Mouse (Mus musculus) midbrain, postnatal 0 days (tissue): ENCODE data around the gene 4930426L09Rik. TPM values are rescaled to one million over a fixed set of nuclear protein-coding genes. Genes with fewer than 3 reads are reported as not detected.

Experiments
- ATAC-seq: fragments of 200-750 bp; cut with Nextera tagmentation; 2 replicates; pipeline ENCODE4 v1.8.0; 2017; ENCODE audit warnings: moderate number of reproducible peaks, mild to moderate bottlenecking, moderate TSS enrichment, moderate library complexity; ENCODE audit not compliant: low FRiP score
- DNase-seq: peaks from one replicate; pipeline ENCODE4 v3.0.0-alpha.2; 2015; ENCODE audit warnings: low spot score
- H3K27ac ChIP-seq: fragments of 300-500 bp; sonication (generic); 2 replicates; pipeline ENCODE4 v1.5.1; 2014; ENCODE audit warnings: low read depth, mild to moderate bottlenecking, low read length, mixed read lengths
- H3K27me3 ChIP-seq: fragments of 300-500 bp; sonication (generic); 2 replicates; pipeline ENCODE4 v1.6.1; 2014; ENCODE audit warnings: low read length, control low read depth, mixed read lengths; ENCODE audit not compliant: insufficient read depth
- H3K36me3 ChIP-seq: fragments of 300-500 bp; sonication (generic); 2 replicates; pipeline ENCODE4 v1.6.1; 2014; ENCODE audit warnings: low read length, control low read depth, mixed read lengths; ENCODE audit not compliant: insufficient read depth
- H3K4me1 ChIP-seq: fragments of 300-500 bp; sonication (generic); 2 replicates; pipeline ENCODE4 v1.6.1; 2014; ENCODE audit warnings: mild to moderate bottlenecking, control low read depth, antibody characterized with exemption, low read length, mixed read lengths; ENCODE audit not compliant: insufficient read depth
- H3K4me2 ChIP-seq: fragments of 300-500 bp; sonication (generic); 2 replicates; pipeline ENCODE4 v1.6.1; 2014; ENCODE audit warnings: low read depth, mild to moderate bottlenecking, low read length, mixed read lengths; ENCODE audit not compliant: poor library complexity, severe bottlenecking
- H3K4me3 ChIP-seq: fragments of 300-500 bp; sonication (generic); 2 replicates; pipeline ENCODE4 v1.5.1; 2014; ENCODE audit warnings: low read depth, mild to moderate bottlenecking, low read length, moderate library complexity
- H3K9ac ChIP-seq: fragments of 300-500 bp; sonication (generic); replicated peaks from 2 replicates; pipeline ENCODE4 v1.6.1; 2014; ENCODE audit warnings: mild to moderate bottlenecking, low read length, moderate library complexity, mixed read lengths; ENCODE audit not compliant: poor library complexity, severe bottlenecking
- H3K9me3 ChIP-seq: fragments of 300-500 bp; sonication (generic); 2 replicates; pipeline ENCODE4 v1.6.1; 2016; ENCODE audit warnings: low read length, control low read depth
- CTCF ChIP-seq: IDR thresholded peaks from 2 replicates; pipeline ENCODE4 v1.5.1; 2016; ENCODE audit warnings: antibody characterized with exemption, mild to moderate bottlenecking
- WGBS: fragments of 180-500 bp; shearing (Covaris S2); extraction: QIAGEN DNeasy Blood & Tissue Kit; methylation state at CpG from one replicate; pipeline ENCODE4 v1.1.7; 2014; 5-methylcytosine and 5-hydroxymethylcytosine counted together
- polyA plus RNA-seq: library from polyadenylated mRNA; unstranded; fragments of >200 nt; fragmentation: Nextera tagmentation; extraction: Ambion mirVana; gene quantifications from 2 replicates; pipeline ENCODE4 v1.2.1, GENCODE M21; 2015
- total RNA-seq: library from RNA; depleted of rRNA; stranded (reverse); fragments of >200 nt; gene quantifications from 2 replicates; pipeline ENCODE4 v1.2.3, GENCODE M21; 2014

4930426L09Rik gene
- total and polyA plus RNA-seq, 2 experiments from 2014 or later, result 0.41 to 1.1 TPM

DNA sequence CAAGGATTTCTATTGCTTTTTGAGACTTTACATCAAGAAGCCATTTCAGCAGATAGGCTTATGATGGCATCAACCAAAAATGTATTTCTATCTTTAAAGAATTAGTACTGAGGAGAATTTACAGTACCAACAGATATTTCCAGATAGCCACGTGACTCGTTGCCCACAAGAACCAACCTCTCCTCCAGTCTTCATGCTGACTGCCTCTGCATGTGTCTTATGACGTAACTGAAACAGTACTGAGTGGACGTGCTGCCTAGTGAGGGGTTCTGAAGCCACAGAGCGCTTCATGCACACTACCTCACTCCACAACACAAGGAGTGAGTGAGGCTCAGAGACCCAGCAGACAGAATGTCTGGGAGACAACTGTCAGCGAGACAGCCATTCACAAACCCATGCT is 39.1 kb upstream of the 4930426L09Rik start:
- DNase-seq, result no peak
- Histone ChIP-seq H3K27ac (no peak overlapping the region), H3K27me3 (no peaks in the 10 kb centered on the region), H3K9me3 (no peaks in the 10 kb centered on the region), H3K4me1 (no peaks in the 10 kb centered on the region), H3K36me3 (no peaks in the 10 kb centered on the region), H3K4me2 (no peak overlapping the region), H3K4me3 (no peak overlapping the region), H3K9ac (no peak overlapping the region)
- 94% methylated on average over 6 of the region's 6 CpGs for WGBS
- ATAC-seq, result no peak
- no peak for TF ChIP-seq CTCF

DNA sequence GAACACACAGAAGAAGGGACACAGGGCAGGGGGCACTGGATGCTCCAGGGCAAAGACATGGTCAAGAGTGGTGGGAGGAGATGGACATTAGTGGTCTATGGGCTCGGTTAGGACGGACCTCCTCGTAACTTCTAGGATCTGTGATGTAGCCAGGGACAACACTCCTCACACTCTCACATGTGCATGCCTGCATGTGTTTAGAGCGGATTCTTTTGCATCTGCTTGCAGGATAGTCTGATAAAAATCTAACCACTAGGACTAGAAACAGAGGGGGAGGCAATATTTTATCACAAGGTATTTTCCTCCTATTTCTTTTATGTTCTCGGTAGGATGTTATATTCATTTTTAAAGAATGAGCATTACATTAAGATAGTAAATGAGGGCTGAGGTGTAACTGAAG is 38.6 kb upstream of the 4930426L09Rik start:
- WGBS, result 94% methylated on average over 5 of the region's 5 CpGs
- ATAC-seq (no peak), DNase-seq (no peak)
- H3K4me2 ChIP-seq, result no peak overlapping the region
- no peak overlapping the region for H3K4me3 ChIP-seq
- no peaks in the 10 kb centered on the region for H3K27me3 ChIP-seq
- no peaks in the 10 kb centered on the region for H3K4me1 ChIP-seq
- TF ChIP-seq CTCF, result no peak
- no peak overlapping the region for H3K9ac ChIP-seq
- H3K9me3 ChIP-seq, result no peaks in the 10 kb centered on the region
- no peak overlapping the region for H3K27ac ChIP-seq
- no peaks in the 10 kb centered on the region for H3K36me3 ChIP-seq

DNA sequence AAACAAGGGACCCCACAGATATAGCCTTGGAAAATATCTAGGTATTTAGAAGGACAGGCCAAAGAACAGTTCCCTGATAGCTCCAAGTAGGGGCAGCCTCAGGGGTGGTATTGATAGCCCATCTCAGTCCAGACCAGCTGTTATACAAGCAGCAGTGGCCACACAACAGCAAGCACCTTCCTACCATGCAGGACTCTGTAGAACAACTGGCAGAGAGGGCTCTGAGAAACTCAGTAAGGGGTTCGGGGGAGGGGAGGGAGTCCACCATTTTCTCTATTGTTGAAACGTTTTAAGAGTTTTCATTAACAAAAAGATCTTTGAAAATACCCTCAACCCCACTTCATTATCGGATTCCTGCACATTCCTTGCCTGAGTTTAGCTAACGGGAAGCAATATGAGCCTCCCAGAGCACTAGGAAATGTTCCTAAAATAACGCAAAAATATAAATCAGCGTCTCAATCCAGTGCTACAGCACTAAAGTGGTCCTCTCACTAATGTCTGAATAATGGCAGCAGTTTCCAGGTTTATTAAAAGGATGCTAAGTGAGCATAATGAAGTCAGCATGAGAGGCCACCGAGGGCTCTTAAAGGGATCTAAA is 37.7 kb upstream of the 4930426L09Rik start:
- no peaks in the 10 kb centered on the region for H3K27me3 ChIP-seq
- no peaks in the 10 kb centered on the region for H3K9me3 ChIP-seq
- ATAC-seq (no peak), DNase-seq (no peak)
- H3K27ac ChIP-seq, result no peak overlapping the region
- H3K9ac ChIP-seq, result no peak overlapping the region
- no peak overlapping the region for H3K4me2 ChIP-seq
- 46% methylated on average over 7 of the region's 7 CpGs for WGBS
- TF ChIP-seq CTCF, result no peak
- no peaks in the 10 kb centered on the region for H3K4me1 ChIP-seq
- H3K36me3 ChIP-seq, result no peaks in the 10 kb centered on the region
- no peak overlapping the region for H3K4me3 ChIP-seq

DNA sequence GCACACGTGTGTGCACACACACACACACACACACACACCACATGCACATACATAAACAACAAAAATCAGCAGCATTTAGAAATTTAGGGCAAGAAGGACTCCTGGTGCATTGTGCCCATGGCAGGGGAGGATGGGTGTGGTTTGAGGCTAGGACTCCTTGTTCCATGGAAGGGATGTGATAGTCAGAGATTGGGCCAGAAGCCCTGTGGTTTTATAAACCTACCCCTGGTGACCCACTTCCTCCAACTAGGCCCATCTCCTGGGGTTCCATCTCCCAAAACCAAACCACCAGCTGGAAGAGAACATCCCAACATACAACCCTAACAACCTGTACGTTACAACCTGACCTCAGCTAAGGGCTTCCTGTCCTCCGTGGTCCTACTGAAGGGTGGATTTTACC is 35.6 kb upstream of the 4930426L09Rik start:
- WGBS, result 81% methylated on average over 3 of the region's 3 CpGs
- DNase-seq (no peak), ATAC-seq (no peak)
- Histone ChIP-seq H3K4me1 (no peaks in the 10 kb centered on the region), H3K4me2 (no peak overlapping the region), H3K27ac (no peak overlapping the region), H3K9ac (no peak overlapping the region), H3K27me3 (no peaks in the 10 kb centered on the region), H3K9me3 (no peaks in the 10 kb centered on the region), H3K36me3 (no peaks in the 10 kb centered on the region), H3K4me3 (no peak overlapping the region)
- no peak for TF ChIP-seq CTCF

DNA sequence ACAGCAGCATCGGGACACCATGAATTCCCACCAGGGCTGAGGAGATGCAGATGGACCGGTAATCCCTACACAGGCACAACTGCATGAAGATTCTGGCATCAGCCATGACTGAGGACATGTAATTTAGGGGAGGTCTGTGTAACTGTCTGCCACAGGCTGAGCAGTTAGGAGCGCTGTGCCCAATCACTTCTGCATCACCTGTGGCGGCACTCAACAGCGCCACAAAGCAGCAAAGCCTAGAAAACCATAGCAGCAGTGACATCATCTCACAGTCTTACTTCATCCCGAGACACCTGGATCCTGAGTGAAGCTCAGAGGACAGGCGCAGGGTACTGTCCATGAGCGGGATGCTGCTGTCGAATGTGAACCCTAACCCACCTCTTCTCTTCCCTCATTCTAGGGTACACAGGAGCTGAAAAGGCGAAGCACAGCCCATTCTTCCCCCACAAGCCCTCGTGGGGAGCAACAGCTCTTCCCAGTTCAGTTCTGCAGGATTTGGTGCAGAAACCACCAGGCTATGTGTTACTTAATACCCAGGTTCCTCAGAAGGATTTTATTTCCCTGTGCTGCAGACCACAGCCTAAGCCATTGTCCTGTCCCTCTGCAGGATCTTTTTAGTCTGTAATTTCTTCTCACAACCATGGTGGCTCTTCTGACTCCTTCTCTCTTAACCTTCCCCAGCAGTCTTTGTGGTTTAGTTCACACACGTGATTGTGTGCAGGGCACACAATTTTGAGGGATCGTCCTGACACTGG is 34.7 kb upstream of the 4930426L09Rik start:
- Histone ChIP-seq H3K4me3 (no peak overlapping the region), H3K4me1 (no peaks in the 10 kb centered on the region), H3K4me2 (no peak overlapping the region), H3K36me3 (no peaks in the 10 kb centered on the region), H3K27me3 (no peaks in the 10 kb centered on the region), H3K27ac (no peak overlapping the region), H3K9ac (no peak overlapping the region), H3K9me3 (no peaks in the 10 kb centered on the region)
- DNase-seq, result no peak
- no peak for ATAC-seq
- 74% methylated on average over 13 of the region's 13 CpGs for WGBS
- no peak for TF ChIP-seq CTCF

DNA sequence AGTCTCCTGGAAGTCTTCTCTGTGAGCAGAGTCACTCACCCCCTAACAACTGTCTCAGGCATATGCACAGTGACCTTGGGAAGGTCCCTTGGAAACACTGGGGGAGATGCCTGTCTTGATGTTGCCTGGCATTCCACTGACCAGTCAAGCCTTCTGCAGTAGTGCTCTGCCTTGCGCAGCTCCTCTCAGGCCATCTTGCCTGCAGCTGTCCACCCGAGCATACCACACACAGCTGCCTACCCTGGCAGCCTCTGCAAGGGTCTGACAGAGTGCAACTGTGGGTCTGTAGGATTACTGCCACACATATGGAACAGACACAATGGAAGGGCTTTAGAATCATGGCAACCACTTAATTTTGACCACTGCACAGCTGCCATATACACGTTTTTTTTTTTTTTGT is 33.0 kb upstream of the 4930426L09Rik start:
- H3K4me3 ChIP-seq, result no peak overlapping the region
- no peak overlapping the region for H3K9ac ChIP-seq
- no peaks in the 10 kb centered on the region for H3K4me1 ChIP-seq
- DNase-seq (no peak), ATAC-seq (no peak)
- no peak overlapping the region for H3K27ac ChIP-seq
- H3K9me3 ChIP-seq, result no peaks in the 10 kb centered on the region
- no peak overlapping the region for H3K4me2 ChIP-seq
- no peaks in the 10 kb centered on the region for H3K27me3 ChIP-seq
- TF ChIP-seq CTCF, result no peak
- WGBS, result 79% methylated on average over 3 of the region's 3 CpGs
- H3K36me3 ChIP-seq, result no peaks in the 10 kb centered on the region
